Mouse (Mus musculus) Patski (cell line): Measurements from ENCODE around the gene Ifna2. TPM values are rescaled to one million over a fixed set of nuclear protein-coding genes. Genes with fewer than 3 reads are reported as not detected.

Source experiments
- ATAC-seq: fragments of 100-300 bp; one replicate; pipeline ENCODE4 v1.8.0; 2021
- CTCF ChIA-PET: fragments of 350-600 bp; sonication (Branson Sonifier 250); formaldehyde crosslinking; loops from one replicate; lab custom pipeline; 2022; ENCODE audit warnings: inconsistent platforms; lab: Charles Lee
- POLR2A ChIA-PET: fragments of 350-600 bp; sonication (Branson Sonifier 250); formaldehyde crosslinking; loops from one replicate; lab custom pipeline; 2022; ENCODE audit warnings: antibody characterized with exemption, inconsistent platforms; lab: Charles Lee
- DNase-seq: peaks from one replicate; pipeline ENCODE4 v3.0.0-alpha.2; 2011; ENCODE audit warnings: low read depth, low spot score
- H3K27me3 ChIP-seq: fragments of 371-371 bp; one replicate; pipeline ENCODE4 v1.5.1; 2021
- CTCF ChIP-seq: fragments of 100-300 bp; IDR thresholded peaks from one replicate; pipeline ENCODE4 v1.5.1; 2021
- in situ Hi-C: fragments of 300-500 bp; cut with MboI; formaldehyde crosslinking; loops from 3 replicates; pipeline ENCODE4 v1.11.1; 2018; ENCODE audit warnings: low pct_unique_long_range_greater_than_20kb, mixed read lengths
- polyA plus RNA-seq: library from polyadenylated mRNA; unstranded; gene quantifications from one replicate; pipeline ENCODE4 v1.2.3, GENCODE M21; 2021

The Ifna2 gene
- polyA plus RNA-seq, 1 experiment from 2014 or later: not detected

GRCm38 (mm10) chr4:88705924-88706323 is 22.2 kb upstream of the Ifna2 start:
- H3K27me3 ChIP-seq: no peaks in the 10 kb centered on the region
- ChIA-PET POLR2A (no interaction called here), CTCF (interaction anchor here (1.2 to 2.4 kb wide), 3 partner anchors 9 to 33 kb away, joined by 3 to 8 read pairs (median 3); partner anchors contain the start of gene Klhl9)
- DNase-seq: no peak
- TF ChIP-seq CTCF: no peak
- no peak for ATAC-seq
- in situ Hi-C loops: no loop called here

- H3K27me3 ChIP-seq: peaks cover 3% of the 10 kb centered on the region
- ChIA-PET POLR2A (no interaction called here), CTCF (interaction anchor here (0.9 to 4.2 kb wide), 3 partner anchors 24 to 58 kb away, joined by 3 to 62 read pairs (median 4); partner anchors contain the start of genes Gm26566 and Klhl9)
- no peak for TF ChIP-seq CTCF
- in situ Hi-C loops: no loop called here
- no peak for DNase-seq
- no peak for ATAC-seq
Measured at GRCm38 (mm10) chr4:88699301-88699700, 15.6 kb upstream of the Ifna2 start.

- no peak for DNase-seq
- CTCF ChIA-PET: interaction anchor here (0.9 to 4.2 kb wide), 4 partner anchors 25 to 58 kb away, joined by 3 to 62 read pairs (median 12); partner anchors contain the start of genes Gm26566 and Klhl9
Measured at GRCm38 (mm10) chr4:88698781-88699180, 15.1 kb upstream of the Ifna2 start.

GRCm38 (mm10) chr4:88697753-88698152 is 14.0 kb upstream of the Ifna2 start:
- POLR2A ChIA-PET: no interaction called here
- no peak for DNase-seq
- peaks cover 10% of the 10 kb centered on the region for H3K27me3 ChIP-seq
- no peak for TF ChIP-seq CTCF
- CTCF ChIA-PET: interaction anchor here (2.1 to 4.2 kb wide), 3 partner anchors 8 to 40 kb away, joined by 8 to 62 read pairs (median 21); partner anchors contain the start of genes Gm26566 and Klhl9
- in situ Hi-C loops: no loop called here
- no peak for ATAC-seq

More at GRCm38 (mm10) chr4:88698781-88699180, 15.1 kb upstream of the Ifna2 start:
- in situ Hi-C loops: no loop called here
- ATAC-seq: no peak
- TF ChIP-seq CTCF: no peak
- H3K27me3 ChIP-seq: peaks cover 3% of the 10 kb centered on the region
- POLR2A ChIA-PET: interaction anchor here (0.6 kb wide), 1 partner anchor 11 kb away, joined by 3 read pairs; no protein-coding TSS in a partner anchor

GRCm38 (mm10) chr4:88697108-88697507 is 13.4 kb upstream of the Ifna2 start:
- ChIA-PET POLR2A (no interaction called here), CTCF (interaction anchor here (0.7 to 4.2 kb wide), 11 partner anchors 9 to 125 kb away, joined by 3 to 62 read pairs (median 5); partner anchors contain the start of genes Gm26566, Ifna2 and Klhl9)
- no peak for TF ChIP-seq CTCF
- peaks cover 12% of the 10 kb centered on the region for H3K27me3 ChIP-seq
- ATAC-seq: no peak
- in situ Hi-C loops: no loop called here
- DNase-seq: no peak

- ChIA-PET CTCF (interaction anchor here (0.7 to 4.2 kb wide), 12 partner anchors 9 to 125 kb away, joined by 3 to 62 read pairs (median 5); partner anchors contain the start of genes Gm26566, Ifna2 and Klhl9), POLR2A (no interaction called here)
- DNase-seq (no peak), ATAC-seq (peak; percentile 78)
- peaks cover 14% of the 10 kb centered on the region for H3K27me3 ChIP-seq
- TF ChIP-seq CTCF: peak; percentile 95
- in situ Hi-C loops: no loop called here
Measured at GRCm38 (mm10) chr4:88696237-88696884, 12.6 kb upstream of the Ifna2 start.

GRCm38 (mm10) chr4:88693392-88693791 is 9.7 kb upstream of the Ifna2 start:
- CTCF ChIA-PET: no interaction called here
- in situ Hi-C loops: loop anchor here (5.0 kb wide), 1 partner anchor 34 kb away; no protein-coding TSS in a partner anchor
- peaks cover 18% of the 10 kb centered on the region for H3K27me3 ChIP-seq
- DNase-seq: no peak
- POLR2A ChIA-PET: no interaction called here
- ATAC-seq: no peak
- no peak for TF ChIP-seq CTCF

- in situ Hi-C loops: loop anchor here (5.0 kb wide), 1 partner anchor 35 kb away; no protein-coding TSS in a partner anchor
- CTCF ChIA-PET: no interaction called here
- ATAC-seq (no peak), DNase-seq (no peak)
- H3K27me3 ChIP-seq: peaks cover 26% of the 10 kb centered on the region
- TF ChIP-seq CTCF: no peak
- POLR2A ChIA-PET: no interaction called here
Measured at GRCm38 (mm10) chr4:88692537-88692936, 8.8 kb upstream of the Ifna2 start.

GRCm38 (mm10) chr4:88691259-88691658 is 7.5 kb upstream of the Ifna2 start, which contains the start of gene Ifnab:
Gene Ifnab (minus strand): TSS chr4:88691359.
- DNase-seq: no peak
- POLR2A ChIA-PET: no interaction called here
- CTCF ChIA-PET: no interaction called here
- no peak for TF ChIP-seq CTCF
- in situ Hi-C loops: loop anchor here (5.0 kb wide), 1 partner anchor 36 kb away; no protein-coding TSS in a partner anchor
- H3K27me3 ChIP-seq: peaks cover 26% of the 10 kb centered on the region
- no peak for ATAC-seq

GRCm38 (mm10) chr4:88681353-88681752 is 2.4 kb downstream of the Ifna2 start:
- no peaks in the 10 kb centered on the region for H3K27me3 ChIP-seq
- DNase-seq (no peak), ATAC-seq (no peak)
- in situ Hi-C loops: no loop called here
- no peak for TF ChIP-seq CTCF
- CTCF ChIA-PET: interaction anchor here (1.3 kb wide), 1 partner anchor 140 kb away, joined by 4 read pairs; no protein-coding TSS in a partner anchor
- POLR2A ChIA-PET: interaction anchor here (1.0 kb wide), 1 partner anchor 140 kb away, joined by 3 read pairs; no protein-coding TSS in a partner anchor
